Mouse (Mus musculus): ENCODE data around the gene Gm17416. TPM values are rescaled to one million over a fixed set of nuclear protein-coding genes. Genes with fewer than 3 reads are reported as not detected.

The Gm17416 gene
- polyA plus RNA-seq, 1 experiment = not detected

GRCm38 (mm10) chr2:152569881-152570280, 743 bp downstream of the Gm17416 start:
- H3K4me3 ChIP-seq (ENCODE audit: insufficient read depth, low read depth, low read length) = no peak overlapping the region
- H3K4me1 ChIP-seq (ENCODE audit: control insufficient read depth, insufficient read depth, low read length) = no peaks in the 10 kb centered on the region
- TF ChIP-seq POLR2A (IDR thresholded peaks at IDR 0.05; ENCODE audit: insufficient read depth, low read depth, low read length) (no peak), CTCF (IDR thresholded peaks at IDR 0.05; ENCODE audit: insufficient read depth, low read depth, low read length) (no peak)
- WGBS = 81% methylated on average over 4 of the region's 4 CpGs
- no peak overlapping the region for H3K27ac ChIP-seq (ENCODE audit: insufficient read depth, low read depth, low read length)

DNA sequence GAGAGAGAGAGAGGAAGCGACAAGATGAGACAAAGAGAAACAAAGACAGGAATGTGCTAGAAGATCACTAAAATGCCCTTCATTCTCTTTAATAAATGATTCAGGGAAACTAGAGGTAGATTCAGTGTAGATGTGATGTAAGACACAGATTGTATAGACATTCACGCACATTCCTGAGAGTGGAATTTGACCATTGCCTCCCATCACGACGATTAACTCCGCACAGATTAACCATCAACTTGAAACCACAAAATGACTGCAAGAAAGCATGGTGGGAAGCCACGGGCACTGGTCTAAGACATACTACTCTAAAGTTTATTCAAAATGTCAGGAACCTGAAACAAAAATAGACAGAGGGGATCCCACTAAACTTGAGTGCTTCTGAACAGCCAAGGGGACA, 1.2 kb downstream of the Gm17416 start:
- no peak for TF ChIP-seq CTCF (IDR thresholded peaks at IDR 0.05; ENCODE audit: insufficient read depth, low read depth, low read length)
- no peak for TF ChIP-seq POLR2A (IDR thresholded peaks at IDR 0.05; ENCODE audit: insufficient read depth, low read depth, low read length)
- H3K4me3 ChIP-seq (ENCODE audit: insufficient read depth, low read depth, low read length) = no peak overlapping the region
- WGBS = 83% methylated on average over 6 of the region's 6 CpGs
- no peaks in the 10 kb centered on the region for H3K4me1 ChIP-seq (ENCODE audit: control insufficient read depth, insufficient read depth, low read length)
- H3K27ac ChIP-seq (ENCODE audit: insufficient read depth, low read depth, low read length) = no peak overlapping the region

DNA sequence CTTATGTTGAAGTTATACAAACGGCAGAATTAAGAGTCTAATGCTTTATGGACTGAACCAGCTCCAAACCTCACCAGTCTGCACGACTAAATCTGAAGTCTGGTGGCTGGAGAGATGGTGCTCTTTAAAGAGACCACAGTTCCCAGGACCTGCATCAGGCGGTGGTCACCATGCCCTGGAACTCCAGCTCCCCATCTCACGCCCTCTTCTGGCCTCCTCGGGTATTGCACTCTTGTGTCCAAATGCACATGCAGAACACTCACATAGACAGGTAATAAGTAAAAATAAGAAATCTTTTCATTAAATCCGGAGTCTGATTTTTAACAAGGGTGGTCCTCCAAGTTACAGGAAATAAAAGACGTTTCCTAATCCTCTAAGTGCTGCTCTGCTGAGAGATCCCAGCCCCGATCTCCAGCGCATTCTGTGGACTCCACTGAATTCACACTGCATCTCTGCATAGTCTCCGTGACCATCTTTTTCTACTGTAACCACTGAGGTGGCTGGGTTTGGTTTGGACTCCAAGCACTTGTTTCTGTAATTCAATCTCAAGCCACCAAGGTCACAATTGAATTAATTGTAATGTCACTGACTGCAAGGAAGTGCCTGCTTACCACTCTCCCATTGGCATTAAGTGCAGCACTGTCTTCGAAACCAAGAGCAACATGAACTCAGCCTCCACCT, 3.1 kb downstream of the Gm17416 start, which contains the start of gene Defb21:
Gene Defb21 (plus strand): TSS at position 631 of the 681 bp plus-strand sequence.
- Histone ChIP-seq H3K4me3 (ENCODE audit: insufficient read depth, low read depth, low read length) (no peak within 1 kb of the TSS), H3K27ac (ENCODE audit: insufficient read depth, low read depth, low read length) (no peak within 1 kb of the TSS), H3K4me1 (ENCODE audit: control insufficient read depth, insufficient read depth, low read length) (no peaks in the 10 kb centered on the region)
- 66% methylated on average over 11 of the region's 11 CpGs for WGBS
- no peak for TF ChIP-seq CTCF (IDR thresholded peaks at IDR 0.05; ENCODE audit: insufficient read depth, low read depth, low read length)
- TF ChIP-seq POLR2A (IDR thresholded peaks at IDR 0.05; ENCODE audit: insufficient read depth, low read depth, low read length) = no peak

GRCm38 (mm10) chr2:152573484-152573883, 4.3 kb downstream of the Gm17416 start:
- TF ChIP-seq CTCF (IDR thresholded peaks at IDR 0.05; ENCODE audit: insufficient read depth, low read depth, low read length) (no peak), POLR2A (IDR thresholded peaks at IDR 0.05; ENCODE audit: insufficient read depth, low read depth, low read length) (no peak)
- no peaks in the 10 kb centered on the region for H3K4me1 ChIP-seq (ENCODE audit: control insufficient read depth, insufficient read depth, low read length)
- WGBS = 87% methylated on average over 8 of the region's 8 CpGs
- no peak overlapping the region for H3K4me3 ChIP-seq (ENCODE audit: insufficient read depth, low read depth, low read length)
- H3K27ac ChIP-seq (ENCODE audit: insufficient read depth, low read depth, low read length) = no peak overlapping the region

DNA sequence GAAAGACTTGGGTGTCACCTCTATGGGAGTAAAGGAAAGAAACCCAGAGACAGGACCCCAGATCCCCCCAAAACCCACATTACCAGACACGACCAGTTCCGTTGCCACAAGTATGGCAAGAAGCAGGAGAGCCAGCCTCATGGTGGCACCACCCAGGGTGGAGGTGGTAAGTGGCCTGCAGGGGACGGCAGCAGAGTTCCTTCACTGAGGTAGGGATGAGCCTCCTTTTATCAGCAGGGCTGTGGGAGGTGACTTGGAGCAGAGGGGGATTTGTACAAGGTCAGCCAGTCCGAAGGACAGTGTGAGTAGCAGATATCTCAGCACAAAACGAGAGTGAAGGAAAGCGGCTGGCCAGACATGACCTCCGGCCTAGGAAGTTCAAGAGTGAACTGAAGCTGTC, 11.0 kb downstream of the Gm17416 start, which contains the start of gene Defb19:
Gene Defb19 (minus strand): TSS at position 206 of the 400 bp plus-strand sequence.
- TF ChIP-seq CTCF (IDR thresholded peaks at IDR 0.05; ENCODE audit: insufficient read depth, low read depth, low read length) = no peak
- Histone ChIP-seq H3K4me3 (ENCODE audit: insufficient read depth, low read depth, low read length) (no peak within 1 kb of the TSS), H3K4me1 (ENCODE audit: control insufficient read depth, insufficient read depth, low read length) (no peaks in the 10 kb centered on the region), H3K27ac (ENCODE audit: insufficient read depth, low read depth, low read length) (no peak within 1 kb of the TSS)
- 85% methylated on average over 7 of the region's 7 CpGs for WGBS

- H3K4me3 ChIP-seq (ENCODE audit: insufficient read depth, low read depth, low read length) = no peak overlapping the region
- H3K27ac ChIP-seq (ENCODE audit: insufficient read depth, low read depth, low read length) = no peak overlapping the region
- no peaks in the 10 kb centered on the region for H3K4me1 ChIP-seq (ENCODE audit: control insufficient read depth, insufficient read depth, low read length)
- no peak for TF ChIP-seq CTCF (IDR thresholded peaks at IDR 0.05; ENCODE audit: insufficient read depth, low read depth, low read length)
- TF ChIP-seq POLR2A (IDR thresholded peaks at IDR 0.05; ENCODE audit: insufficient read depth, low read depth, low read length) = no peak
- 95% methylated on average over 11 of the region's 11 CpGs for WGBS
These were observed 11.5 kb downstream of the Gm17416 start for GRCm38 (mm10) chr2:152580612-152581011.

GRCm38 (mm10) chr2:152586926-152587560, 17.9 kb downstream of the Gm17416 start:
- 79% methylated on average over 4 of the region's 4 CpGs for WGBS
- TF ChIP-seq POLR2A (IDR thresholded peaks at IDR 0.05; ENCODE audit: insufficient read depth, low read depth, low read length) (no peak), CTCF (IDR thresholded peaks at IDR 0.05; ENCODE audit: insufficient read depth, low read depth, low read length) (no peak)
- H3K4me3 ChIP-seq (ENCODE audit: insufficient read depth, low read depth, low read length) = no peak overlapping the region
- H3K4me1 ChIP-seq (ENCODE audit: control insufficient read depth, insufficient read depth, low read length) = no peaks in the 10 kb centered on the region
- H3K27ac ChIP-seq (ENCODE audit: insufficient read depth, low read depth, low read length) = no peak overlapping the region

DNA sequence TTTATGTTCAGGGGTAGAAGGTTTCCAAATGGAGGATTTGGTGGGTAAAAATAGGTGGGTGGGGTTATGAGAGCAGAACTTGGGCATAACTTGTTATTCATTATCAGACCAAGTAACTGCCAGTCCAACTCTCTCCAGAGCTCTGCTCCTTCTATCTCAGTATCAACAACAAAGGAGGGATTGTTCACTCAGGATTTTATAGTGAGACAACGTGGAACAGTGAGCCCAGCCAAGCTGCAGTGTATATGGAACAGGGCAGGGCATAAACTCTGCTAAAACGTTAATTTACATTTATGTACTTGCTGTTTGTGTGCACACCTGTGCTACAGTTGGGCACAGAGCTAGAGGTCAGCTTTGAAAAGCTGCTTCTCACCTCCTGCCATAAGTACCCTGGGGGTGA, 19.3 kb downstream of the Gm17416 start:
- Histone ChIP-seq H3K27ac (ENCODE audit: insufficient read depth, low read depth, low read length) (no peak overlapping the region), H3K4me3 (ENCODE audit: insufficient read depth, low read depth, low read length) (no peak overlapping the region), H3K4me1 (ENCODE audit: control insufficient read depth, insufficient read depth, low read length) (no peaks in the 10 kb centered on the region)
- WGBS = 34% methylated on average over 2 of the region's 2 CpGs
- TF ChIP-seq POLR2A (IDR thresholded peaks at IDR 0.05; ENCODE audit: insufficient read depth, low read depth, low read length) (no peak), CTCF (IDR thresholded peaks at IDR 0.05; ENCODE audit: insufficient read depth, low read depth, low read length) (no peak)

DNA sequence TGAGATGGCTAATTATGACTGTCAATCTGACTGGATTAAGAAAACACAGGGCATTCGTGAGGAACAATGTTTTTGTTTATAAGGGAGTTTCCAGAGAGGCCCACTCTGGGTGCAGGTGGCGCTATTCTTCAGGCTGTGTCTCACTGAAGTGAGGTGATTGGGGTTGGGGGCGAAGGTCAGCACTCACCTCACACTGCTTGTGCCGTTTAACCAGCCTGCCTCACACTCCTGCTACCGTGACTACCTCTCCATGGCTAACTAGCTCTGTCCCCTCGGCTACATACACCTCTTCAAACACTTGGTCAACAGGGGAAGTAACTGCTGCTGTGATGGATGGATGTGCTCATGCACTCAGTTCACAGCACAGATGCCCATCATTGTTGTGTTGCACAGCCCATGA, 19.9 kb downstream of the Gm17416 start:
- WGBS = 51% methylated on average over 6 of the region's 6 CpGs
- no peaks in the 10 kb centered on the region for H3K4me1 ChIP-seq (ENCODE audit: control insufficient read depth, insufficient read depth, low read length)
- TF ChIP-seq CTCF (IDR thresholded peaks at IDR 0.05; ENCODE audit: insufficient read depth, low read depth, low read length) (no peak), POLR2A (IDR thresholded peaks at IDR 0.05; ENCODE audit: insufficient read depth, low read depth, low read length) (no peak)

More for the DNA sequence above, 19.9 kb downstream of the Gm17416 start:
- H3K27ac ChIP-seq (ENCODE audit: insufficient read depth, low read depth, low read length) = no peak overlapping the region
- no peak overlapping the region for H3K4me3 ChIP-seq (ENCODE audit: insufficient read depth, low read depth, low read length)
